Mouse (Mus musculus): ENCODE data around the gene Uvrag.

The Uvrag gene

DNA sequence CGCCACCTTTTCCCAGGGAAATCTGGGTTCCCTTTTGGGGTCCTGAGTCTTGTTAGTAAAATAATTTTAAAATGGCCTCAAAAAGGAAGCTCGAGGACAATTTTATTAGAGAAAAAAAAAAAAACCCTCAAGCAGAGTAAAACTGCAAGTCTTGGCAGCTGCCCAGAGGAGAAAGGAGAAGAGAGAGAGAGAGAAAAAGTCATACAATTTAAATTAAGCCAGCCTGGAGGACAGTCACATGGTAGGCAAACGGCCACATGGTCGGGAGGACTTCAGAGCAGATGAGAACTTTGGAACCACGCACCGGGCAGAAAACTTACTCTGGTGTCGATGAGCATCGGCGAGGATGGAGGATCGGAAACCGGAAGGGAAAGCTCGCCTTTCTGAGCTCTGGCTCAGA, 269.1 kb downstream of the Uvrag start:
- DNase-seq = no peak

DNA sequence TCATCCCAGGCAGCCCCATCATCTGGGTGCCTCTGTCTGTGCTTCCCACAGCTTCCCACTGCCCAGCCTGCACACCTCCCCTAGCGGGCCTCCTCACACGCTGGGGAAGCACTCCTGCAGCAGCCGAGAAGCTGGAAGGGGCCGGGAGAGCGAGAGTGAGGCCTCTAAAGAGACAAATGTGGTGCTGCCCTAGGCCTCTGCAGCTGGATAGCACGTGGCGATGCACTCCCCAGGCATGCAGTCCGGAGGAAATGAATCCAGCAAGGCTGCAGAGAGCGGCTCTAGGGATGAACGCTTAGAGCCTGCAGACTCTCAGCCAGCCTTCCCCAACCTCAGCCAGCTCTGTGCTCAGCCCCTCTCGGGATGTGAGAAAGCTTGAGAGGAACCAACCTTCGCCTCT, 270.1 kb downstream of the Uvrag start:
- DNase-seq = no peak

DNA sequence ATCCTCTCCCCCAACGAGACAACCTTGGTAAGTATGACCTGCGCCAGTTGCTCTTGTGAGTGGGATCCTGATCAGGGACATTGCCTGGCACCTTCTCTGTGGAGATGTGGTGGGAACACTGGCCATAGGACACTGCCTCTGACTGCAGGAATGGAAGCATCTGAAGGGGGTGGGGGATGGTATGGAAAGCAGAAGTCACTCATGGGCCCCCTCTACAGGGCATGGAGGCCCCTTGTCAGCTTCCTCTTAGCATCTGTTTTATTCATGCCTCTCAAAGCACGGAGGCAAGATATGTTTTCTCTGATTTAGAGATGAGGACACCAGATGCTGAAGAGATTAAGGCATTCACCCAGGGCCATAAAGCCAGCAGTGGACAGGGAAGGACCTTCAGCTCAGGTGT, 271.9 kb downstream of the Uvrag start:
- no peak for DNase-seq

DNA sequence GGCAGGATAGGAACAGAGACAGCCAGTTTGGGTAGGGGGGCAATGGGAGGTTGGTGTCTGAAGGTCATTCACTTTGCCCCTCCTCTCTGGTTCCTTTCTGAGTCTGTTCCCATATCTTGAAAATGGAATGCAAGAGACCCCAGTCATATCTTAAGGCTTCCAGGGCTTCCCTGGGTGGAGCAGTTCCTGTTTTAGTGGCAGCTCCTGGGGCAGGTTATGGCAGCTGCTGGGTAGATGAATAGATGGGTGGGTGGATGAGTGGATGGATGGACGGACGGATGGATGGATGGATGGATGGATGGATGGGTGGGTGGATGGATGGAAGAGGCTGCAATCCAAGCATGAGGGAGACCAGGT, 273.2 kb downstream of the Uvrag start:
- DNase-seq = no peak

DNA sequence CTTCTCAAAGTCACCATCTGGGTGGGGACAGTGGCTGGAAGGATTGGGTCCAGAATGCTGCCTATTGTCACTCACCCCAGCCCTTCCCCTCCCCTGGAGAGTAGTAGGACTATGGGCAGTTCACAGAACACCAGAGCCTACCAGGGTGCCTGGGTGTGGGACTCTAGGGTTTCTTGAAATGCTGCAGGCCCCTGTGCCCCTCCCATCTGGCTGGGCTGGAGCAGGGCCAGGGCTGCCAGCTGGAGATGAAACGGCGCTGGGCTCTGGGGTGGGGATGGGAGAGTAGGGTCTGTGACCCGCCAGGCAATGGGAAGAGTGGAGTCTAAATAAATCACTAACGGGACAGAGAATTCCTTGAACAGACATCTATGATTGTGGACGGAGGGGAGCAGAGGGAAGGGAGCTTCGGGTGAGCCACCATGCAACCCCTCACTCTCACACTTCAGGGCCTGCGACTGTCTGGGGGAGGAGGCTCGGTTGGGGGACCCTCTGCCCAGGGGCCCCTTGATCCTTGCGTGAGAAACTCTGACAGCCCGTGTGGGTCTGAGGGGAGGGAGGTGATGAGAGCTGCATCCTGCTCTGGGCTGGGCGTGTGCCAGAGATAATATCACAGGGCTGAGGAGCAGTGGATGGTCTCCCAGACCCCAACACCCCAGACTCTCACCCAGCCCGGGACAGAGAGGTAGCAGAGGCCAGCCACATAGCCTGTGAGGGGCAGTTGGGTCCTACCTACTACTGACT, 273.7 kb downstream of the Uvrag start:
- no peak for DNase-seq

DNA sequence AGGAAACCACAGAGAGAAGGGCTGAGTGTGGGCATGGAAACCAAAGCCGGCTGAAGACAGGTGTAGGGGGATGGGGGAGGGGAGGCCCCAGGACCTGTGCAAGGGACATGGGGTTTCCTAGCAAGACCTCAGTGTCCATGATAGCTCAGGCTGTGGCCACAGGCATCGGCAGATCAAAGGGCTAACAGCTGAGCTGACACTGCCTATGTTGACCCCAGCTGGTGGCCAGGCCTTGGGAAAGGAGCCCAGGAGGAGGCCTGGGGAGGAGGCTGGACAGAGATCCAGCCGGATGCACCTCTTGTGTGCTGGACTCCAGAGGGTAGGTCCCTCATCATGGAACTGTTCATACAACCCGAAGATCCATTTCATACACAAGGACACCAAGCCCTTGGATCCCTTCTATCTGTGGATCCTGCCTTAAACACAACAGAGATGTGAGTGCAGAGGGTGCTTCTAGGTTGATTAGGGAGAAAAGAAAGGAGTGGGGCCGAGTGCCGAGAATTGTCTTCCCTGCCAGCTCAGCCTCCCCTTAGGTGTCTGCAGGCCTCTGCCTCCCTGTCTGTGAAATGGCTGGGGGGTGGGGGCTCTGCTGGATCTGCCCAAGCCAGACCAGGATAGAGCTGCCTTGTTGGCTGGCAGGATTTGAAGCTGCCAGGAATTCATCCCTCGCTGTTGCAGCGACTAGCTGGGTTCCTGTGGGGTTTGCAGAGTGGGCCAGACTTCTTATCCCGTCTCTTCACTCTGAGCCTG, 276.8 kb downstream of the Uvrag start:
- DNase-seq = no peak

DNA sequence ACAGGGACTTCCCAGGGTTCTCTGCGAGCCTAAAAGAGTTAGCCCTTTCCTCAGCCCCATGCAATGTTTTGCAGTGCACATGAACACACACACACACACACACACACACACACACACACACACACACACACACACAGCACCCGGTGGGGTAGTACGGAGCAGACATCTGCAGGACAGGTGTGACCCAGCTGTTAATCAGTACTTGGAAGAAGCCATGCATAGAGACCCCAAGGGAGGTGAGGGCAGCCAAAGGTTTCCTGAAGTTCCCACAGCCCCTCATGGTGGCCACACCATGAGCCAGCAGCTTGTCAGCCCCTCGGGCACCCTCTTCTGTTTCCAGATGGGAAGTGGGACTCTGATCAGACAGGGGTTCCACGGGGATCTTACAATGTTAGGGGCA, 277.9 kb downstream of the Uvrag start:
- no peak for DNase-seq

DNA sequence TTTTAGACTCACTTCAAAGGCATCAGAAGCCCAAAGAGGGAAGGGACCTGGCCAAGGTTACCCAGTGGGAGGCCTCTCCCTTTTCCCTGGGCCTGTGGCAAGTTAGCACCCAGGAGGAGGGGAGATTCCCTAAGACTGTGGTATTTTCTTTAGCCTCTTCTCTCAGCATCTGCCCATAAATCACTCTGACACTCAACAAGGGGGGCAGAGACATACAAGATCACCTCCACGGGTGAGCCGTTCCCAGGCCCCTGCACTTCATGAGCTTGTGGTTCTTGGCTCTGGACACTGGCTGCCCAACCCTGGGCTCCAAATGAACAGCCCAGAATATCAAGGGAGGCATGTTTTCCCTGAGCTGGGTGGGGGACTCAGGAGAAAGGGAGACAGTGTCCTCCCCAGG, 279.9 kb downstream of the Uvrag start:
- DNase-seq = no peak

DNA sequence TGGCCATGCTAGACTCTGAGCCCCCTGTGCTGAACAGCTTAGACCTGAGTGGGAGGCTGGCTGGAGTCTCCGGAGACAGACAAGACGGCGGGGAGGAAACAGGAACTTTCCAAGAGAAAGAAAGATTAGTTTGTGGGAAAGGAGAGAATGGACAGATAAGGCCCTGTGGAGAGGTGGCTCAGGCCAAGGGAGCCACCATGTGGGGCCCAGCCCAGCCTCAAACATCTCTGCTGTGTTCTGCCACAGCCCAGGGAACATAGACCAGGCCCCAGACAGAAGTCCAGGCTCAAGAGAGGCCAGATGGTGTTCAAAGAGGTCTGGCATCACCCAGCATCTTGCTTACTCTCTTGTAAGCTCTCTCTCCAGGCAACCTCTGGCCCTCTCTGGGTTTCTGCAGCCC, 283.8 kb downstream of the Uvrag start:
- DNase-seq = no peak

DNA sequence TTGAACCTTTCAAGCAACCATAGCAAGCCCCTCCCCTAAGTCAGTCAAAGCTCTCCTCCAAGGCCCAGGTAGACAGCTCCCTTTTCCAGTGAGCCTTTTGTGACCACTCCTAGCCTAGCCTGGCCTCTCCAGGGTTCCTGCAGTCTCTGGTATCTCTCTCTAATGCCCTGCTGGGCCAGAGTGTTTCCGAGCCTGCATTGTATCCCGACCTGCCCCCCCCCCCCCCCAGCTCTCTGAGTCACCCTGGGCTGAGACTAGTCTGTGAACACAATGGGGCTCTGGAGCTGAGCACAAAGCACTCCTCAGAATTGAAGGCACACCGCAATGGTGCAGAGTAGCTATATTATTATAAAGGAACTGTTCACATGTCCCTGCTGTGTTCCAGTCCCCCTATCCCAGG, 284.8 kb downstream of the Uvrag start:
- DNase-seq = no peak

DNA sequence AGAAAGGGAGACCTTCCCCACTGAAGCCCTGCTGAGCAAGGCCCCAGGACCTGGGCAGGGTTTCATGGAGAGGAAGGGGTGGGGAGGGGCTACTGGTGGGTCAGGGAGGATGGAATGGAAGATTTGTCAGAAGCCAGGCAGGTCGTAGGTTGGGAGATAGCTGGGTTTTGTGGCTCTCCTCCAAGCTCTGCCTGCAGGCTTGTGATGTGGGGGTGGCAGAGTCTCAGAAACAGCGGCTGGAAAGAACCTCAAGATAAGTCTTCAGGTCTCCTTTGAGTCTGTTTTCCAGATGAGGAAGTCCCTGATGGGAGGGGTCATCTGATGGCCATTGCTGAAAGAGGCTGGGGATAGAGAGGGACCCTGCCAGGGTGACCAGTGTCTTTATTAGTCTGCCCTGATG, 285.6 kb downstream of the Uvrag start:
- DNase-seq = no peak

DNA sequence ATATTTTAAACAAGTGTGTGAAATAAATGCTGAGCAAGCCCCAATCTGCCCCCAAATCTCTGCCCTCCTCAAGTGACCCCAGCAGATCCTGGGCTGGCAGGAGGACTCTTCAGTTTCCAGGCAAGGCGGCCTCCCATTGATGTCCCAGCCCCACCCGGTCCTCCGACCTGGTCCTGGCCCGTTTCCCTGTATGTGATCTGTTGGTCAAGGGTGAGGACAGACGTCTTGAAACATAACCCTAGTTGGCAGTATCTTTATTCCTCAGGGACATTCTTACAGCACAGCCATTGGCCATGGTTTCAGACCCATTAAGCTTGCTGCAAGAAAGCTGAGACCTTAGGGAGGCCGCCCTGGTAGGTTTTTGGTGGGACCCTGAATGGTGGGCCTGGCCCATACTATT, 287.1 kb downstream of the Uvrag start:
- no peak for DNase-seq

DNA sequence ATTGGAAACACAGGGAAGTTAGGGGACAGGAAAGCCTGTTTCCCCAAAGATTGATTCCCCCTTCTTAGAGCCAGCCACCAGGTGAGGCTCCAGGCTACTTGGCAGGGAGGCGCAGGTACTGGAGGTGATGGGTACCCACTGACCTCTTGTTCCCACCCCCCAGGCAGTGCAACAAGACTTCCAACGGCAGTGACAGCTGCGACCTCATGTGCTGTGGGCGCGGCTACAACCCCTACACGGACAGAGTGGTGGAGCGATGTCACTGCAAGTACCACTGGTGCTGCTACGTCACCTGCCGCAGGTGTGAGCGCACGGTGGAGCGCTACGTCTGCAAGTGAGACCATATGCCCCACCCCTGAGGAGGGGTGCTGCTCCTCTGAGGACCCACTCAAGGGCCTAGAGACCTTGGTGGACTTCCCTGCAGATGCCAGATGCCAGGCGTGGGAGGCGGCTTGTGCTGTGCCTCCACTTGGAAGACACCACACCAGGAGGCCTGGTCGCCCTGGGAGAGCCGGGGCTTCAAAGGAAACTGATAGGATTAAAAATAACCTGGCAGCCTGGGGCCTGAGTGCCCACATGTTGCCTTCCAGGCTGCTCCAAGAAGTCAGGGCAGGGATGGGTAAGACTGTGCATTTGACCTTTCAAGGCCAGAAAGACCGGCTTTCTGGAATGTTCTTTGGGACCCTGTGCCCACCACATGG, 287.8 kb downstream of the Uvrag start:
- no peak for DNase-seq

DNA sequence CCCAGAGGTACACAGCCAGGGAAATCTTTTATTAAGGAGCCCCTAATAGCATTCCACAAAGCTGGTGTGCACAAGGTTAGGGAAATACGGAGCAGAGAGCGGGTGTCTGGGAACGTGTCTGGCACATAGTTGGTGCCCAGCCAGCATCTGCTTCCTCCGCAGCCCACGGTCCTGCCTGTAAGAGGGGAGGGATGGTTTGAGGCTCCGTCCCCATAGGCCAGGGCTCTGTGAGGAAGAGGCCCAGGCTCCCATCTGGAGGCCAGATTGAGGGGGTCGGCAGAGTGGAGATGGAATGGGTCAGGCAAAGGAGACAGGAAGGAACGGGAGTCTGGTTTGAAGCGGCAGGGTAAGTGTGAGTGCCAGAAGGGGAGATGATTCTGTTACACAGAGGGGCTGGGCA, 289.7 kb downstream of the Uvrag start:
- DNase-seq = no peak

DNA sequence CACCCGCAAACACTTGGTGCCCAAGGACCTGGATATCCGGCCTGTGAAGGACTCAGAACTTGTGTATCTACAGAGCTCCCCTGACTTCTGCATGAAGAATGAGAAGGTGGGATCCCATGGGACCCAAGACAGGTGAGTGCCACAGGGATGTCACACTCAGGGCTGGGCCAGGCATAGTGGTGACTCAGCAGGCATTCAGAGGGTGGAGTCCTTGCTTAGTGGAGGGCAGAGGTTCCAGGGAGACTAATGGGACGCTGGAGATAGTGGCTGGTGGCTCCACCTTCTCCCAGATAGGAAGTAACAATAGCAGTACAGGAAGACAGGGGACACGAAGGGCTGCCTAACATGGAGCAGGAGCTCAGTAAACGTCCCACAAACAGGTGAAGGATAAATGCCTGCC, 290.6 kb downstream of the Uvrag start:
- DNase-seq = no peak

DNA sequence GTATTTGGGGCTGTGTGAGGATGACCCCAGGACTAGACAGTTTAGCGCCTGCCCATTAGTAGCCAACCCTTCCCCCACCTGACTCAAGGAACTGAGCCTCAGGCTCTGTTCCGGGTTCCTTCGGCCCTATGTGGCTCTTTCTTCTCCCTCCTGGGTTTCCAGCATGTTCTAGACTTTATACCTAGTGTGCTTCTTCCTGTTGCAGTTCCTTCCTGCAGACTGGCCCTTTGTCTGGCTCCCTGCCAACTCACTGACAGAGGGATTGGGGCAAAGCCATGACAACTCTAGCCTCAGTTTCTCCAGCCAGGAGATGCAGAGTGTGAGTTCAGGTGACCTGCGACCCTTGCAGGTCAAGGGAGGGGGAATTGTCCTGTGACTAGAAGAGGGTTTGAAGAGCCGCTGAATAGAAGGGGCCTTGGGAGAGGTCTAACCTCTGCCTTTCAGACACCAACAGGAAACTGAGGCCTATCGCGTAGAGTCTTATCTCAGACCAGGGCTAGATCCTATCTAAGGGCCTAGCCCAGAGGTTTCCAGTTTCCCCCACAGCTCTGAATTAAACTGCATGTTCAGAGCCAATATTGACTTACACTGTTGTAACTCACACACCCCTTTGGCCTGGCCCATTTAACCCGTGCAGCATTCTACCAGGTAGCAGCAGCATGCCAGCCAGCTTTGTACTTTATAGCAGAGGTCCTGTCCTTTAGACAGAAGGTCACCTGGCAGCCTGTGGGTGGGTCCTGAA, 291.9 kb downstream of the Uvrag start:
- no peak for DNase-seq

DNA sequence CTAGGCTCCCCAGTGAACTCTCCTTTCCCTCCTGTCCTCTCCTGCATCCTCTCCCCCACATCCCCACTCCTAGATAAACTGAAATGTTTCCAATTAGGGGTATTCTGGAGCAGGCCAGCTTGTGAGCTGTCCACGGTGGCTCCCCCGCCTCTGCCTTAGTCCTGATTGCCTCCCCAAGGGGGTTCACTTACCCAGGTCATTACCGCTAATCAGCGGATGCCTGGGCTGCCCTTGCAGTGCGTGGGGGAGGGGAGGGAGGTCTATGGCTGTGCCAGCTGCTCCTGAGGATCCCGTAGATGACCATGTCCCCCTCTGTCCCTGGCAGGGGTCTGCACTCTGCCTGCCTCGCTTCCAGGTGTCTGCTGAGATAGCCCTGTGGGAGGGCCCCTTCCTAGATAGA, 297.3 kb downstream of the Uvrag start:
- no peak for DNase-seq

DNA sequence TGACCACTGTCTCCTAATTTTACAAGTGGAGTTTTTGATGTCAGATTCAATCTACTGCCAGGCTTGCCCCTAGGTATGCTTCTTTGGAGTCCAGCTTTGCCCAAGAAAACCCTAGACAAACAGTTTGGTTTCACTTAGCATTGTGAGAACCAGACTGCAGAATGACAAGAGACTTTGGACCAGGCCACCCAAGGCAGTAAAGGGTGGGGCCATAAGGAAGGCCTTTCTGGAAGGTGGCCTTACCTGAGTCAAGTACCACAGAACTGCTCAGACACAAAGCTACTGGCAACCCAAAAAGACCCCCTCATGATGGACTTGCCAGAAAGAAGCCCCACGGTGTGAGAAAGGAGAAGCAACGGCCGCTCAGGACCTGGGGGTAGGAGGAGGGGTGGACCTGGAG, 297.9 kb downstream of the Uvrag start:
- DNase-seq = no peak

DNA sequence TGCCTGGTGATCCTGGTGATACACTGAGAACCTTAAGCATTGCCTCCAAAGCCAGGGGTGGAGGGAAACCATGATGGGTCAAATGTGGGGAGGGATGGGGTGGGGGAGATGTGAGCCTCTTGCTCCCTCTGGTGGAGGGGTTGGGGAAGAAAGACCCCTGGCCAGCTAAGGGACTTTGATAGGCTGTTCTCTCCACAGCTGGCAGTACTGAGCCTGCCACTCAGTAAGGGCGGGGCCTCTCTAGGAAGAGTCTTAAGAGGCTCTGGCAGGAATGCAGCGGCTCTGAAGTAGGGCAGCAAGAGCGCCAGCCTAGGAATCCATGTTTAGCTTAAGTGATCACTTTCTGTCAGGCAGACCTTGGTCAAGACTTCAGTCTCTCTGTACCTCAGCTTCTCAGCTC, 299.1 kb downstream of the Uvrag start:
- no peak for DNase-seq

DNA sequence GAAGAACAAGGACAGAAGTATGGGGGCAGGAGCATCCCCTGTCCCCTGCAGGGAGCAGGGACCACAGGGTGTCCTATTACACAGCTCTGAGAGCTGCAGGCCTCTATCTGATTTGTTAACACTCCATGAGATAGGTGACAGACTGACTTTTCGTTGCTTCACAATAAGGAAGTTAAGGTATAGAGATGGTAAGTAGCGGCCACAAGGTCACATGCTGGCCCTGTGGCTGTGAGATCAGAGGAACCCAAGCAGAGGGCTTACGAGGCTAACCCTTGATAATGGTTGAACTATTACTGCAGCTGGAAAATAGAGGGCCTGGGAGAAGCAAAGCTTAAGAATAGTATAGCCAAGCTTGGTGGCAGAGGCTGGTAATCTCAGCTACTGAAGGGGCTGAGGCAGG, 300.2 kb downstream of the Uvrag start:
- no peak for DNase-seq

DNA sequence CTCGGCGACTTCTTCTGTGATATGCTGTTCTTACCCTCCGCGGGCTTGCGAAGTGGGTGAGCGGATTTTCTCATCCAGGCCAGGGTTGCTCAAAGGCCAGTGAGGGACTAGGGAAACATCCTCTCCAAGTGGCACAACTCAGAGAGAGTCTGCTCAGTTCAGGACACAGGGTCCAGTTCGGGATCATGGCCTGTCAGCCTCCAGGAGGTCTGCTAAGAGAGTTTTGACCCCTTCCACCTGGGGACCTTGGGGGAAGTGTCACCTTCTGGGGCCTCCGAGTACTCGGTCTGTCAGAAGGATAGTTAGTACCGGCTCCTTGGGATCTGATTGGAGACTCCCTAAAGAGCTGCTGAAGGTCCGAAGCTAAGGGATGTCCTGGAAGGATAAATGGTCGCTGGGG, 301.6 kb downstream of the Uvrag start:
- no peak for DNase-seq

DNA sequence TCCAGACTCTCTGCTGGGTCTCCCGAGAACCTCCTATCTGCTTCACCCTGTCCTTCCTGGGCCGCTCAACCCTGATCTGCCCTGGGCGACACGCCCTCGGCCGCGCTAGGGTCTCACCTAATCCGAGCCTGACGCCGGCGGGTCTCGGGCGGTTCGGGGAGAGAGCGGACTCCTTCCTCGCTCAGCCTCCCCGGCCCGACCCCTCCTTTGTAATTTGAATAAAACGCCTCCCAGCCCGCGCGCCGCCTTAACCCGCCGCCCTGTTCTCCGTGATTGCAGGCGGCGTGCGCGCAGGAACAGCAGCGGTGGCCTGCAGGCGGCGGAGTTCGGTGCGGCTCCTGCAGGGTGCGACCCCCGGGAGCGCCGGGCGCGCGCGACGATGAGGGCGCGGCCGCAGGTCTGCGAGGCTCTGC, 302.2 kb downstream of the Uvrag start:
- no peak for DNase-seq

DNA sequence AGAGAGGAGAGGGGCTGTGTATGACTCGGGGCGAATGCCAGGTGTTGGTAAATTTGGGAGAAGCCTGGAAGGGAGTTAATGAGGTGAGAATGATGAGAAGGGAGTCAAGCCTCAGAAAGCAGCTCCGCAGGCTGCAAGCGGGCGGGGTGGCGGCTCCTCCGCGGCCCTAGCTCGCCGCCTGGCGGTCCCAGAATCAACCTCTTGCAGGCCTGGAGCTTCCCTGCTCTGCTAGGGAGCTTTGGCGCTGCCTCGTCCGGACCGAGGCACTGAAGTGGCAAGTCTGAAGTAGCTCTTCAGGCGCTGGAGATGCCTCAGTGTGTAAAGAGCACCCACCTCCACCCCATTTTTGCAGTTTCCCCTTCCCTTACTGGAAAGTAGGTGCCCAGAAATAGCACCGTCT, 303.0 kb downstream of the Uvrag start:
- peak; percentile 64 for DNase-seq

DNA sequence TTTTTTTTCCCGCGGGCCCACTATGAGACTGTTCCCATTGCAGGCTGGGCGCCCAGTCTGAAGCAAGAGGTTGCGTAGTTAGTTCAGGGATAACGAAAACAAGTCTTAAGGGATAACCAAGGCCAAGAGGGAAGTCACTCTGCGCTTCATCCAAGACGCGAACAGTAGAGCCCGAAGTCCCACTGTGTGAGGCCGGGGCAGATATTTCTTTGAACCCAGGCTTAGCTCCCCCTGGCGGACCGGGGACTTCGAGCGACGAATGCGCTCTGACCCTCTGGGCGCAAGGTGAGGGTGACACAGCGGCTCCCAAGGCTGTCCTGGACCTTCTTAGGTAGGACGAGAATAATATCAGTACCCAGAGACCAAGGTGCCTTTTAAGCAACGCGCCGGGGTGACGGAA, 304.3 kb downstream of the Uvrag start:
- no peak for DNase-seq
